Mouse (Mus musculus): Measurements from ENCODE around the gene Nfs1. TPM values are rescaled to one million over a fixed set of nuclear protein-coding genes. Genes with fewer than 3 reads are reported as not detected.
"Not testable (repeated sequence)": the region's sequence is repeated elsewhere in the genome, so short reads cannot be mapped to it uniquely, and the experiment has no call there.

Nfs1 gene
- polyA plus RNA-seq, 1 experiment from 2014 or later: 31.5 TPM

GRCm38 (mm10) chr2:156134161-156134560 lies 9.8 kb downstream of the Nfs1 start:
- no peak overlapping the region for H3K27ac ChIP-seq
- 92% methylated on average over 5 of the region's 5 CpGs for WGBS
- peaks cover 7% of the 10 kb centered on the region for H3K36me3 ChIP-seq (replicated peaks)
- H3K4me1 ChIP-seq: no peaks in the 10 kb centered on the region
- ATAC-seq (ENCODE audit: low FRiP score): no peak
- H3K4me2 ChIP-seq: no peak overlapping the region
- no peak overlapping the region for H3K9ac ChIP-seq
- no peaks in the 10 kb centered on the region for H3K9me3 ChIP-seq
- H3K4me3 ChIP-seq (replicated peaks): no peak overlapping the region
- H3K27me3 ChIP-seq: no peaks in the 10 kb centered on the region

- Histone ChIP-seq H3K4me1 (no peaks in the 10 kb centered on the region), H3K36me3 (replicated peaks) (peaks cover 30% of the 10 kb centered on the region), H3K27ac (no peak within 1 kb of the TSS), H3K4me2 (no peak within 1 kb of the TSS), H3K9me3 (no peaks in the 10 kb centered on the region), H3K27me3 (no peaks in the 10 kb centered on the region), H3K4me3 (replicated peaks) (no peak within 1 kb of the TSS), H3K9ac (no peak within 1 kb of the TSS)
- 96% methylated on average over 5 of the region's 5 CpGs for WGBS
- no peak for ATAC-seq (ENCODE audit: low FRiP score)
Observed at GRCm38 (mm10) chr2:156126992-156127391, 17.0 kb downstream of the Nfs1 start, which contains the start of gene Gm28036. Gene Gm28036, minus strand, starts transcription at chr2:156127092.

- no peak overlapping the region for H3K4me2 ChIP-seq
- ATAC-seq (ENCODE audit: low FRiP score): no peak
- 94% methylated on average over 5 of the region's 5 CpGs for whole genome bisulfite sequencing
- no peak overlapping the region for H3K27ac ChIP-seq
- no peaks in the 10 kb centered on the region for H3K4me1 ChIP-seq
- H3K4me3 ChIP-seq (replicated peaks): no peak overlapping the region
- no peak overlapping the region for H3K9ac ChIP-seq
- no peaks in the 10 kb centered on the region for H3K27me3 ChIP-seq
- H3K9me3 ChIP-seq: no peaks in the 10 kb centered on the region
- peaks cover 30% of the 10 kb centered on the region for H3K36me3 ChIP-seq (replicated peaks)
Observed at GRCm38 (mm10) chr2:156123731-156124130, 20.3 kb downstream of the Nfs1 start.

GRCm38 (mm10) chr2:156119566-156119965 lies 24.4 kb downstream of the Nfs1 start:
- Histone ChIP-seq H3K4me1 (no peaks in the 10 kb centered on the region), H3K27ac (no peak overlapping the region), H3K9ac (no peak overlapping the region), H3K9me3 (no peaks in the 10 kb centered on the region), H3K4me3 (replicated peaks) (no peak overlapping the region), H3K4me2 (no peak overlapping the region), H3K27me3 (no peaks in the 10 kb centered on the region), H3K36me3 (replicated peaks) (peaks cover 9% of the 10 kb centered on the region; the same call in 1 of the 2 replicates)
- ATAC-seq (ENCODE audit: low FRiP score): no peak

GRCm38 (mm10) chr2:156112080-156112423 lies 31.9 kb downstream of the Nfs1 start:
- H3K27me3 ChIP-seq; H3K9me3 ChIP-seq; H3K36me3 ChIP-seq (replicated peaks); ATAC-seq (ENCODE audit: low FRiP score): not testable (repeated sequence)
- peaks cover 16% of the 10 kb centered on the region for H3K4me1 ChIP-seq
- peak overlapping the region; percentile 50 for H3K4me2 ChIP-seq
- WGBS: 25% methylated on average over 5 of the region's 5 CpGs
- 0 out of 2 replicates have a peak overlapping the region, but pooled peaks have one; percentile 97 for H3K9ac ChIP-seq
- peak overlapping the region; percentile 93 for H3K27ac ChIP-seq
- peak overlapping the region; percentile 95 for H3K4me3 ChIP-seq (replicated peaks)

- H3K9ac ChIP-seq: peak within 1 kb of the TSS; percentile 97
- peak; percentile 97 for ATAC-seq (ENCODE audit: low FRiP score)
- peak within 1 kb of the TSS; percentile 93 for H3K27ac ChIP-seq
- H3K4me3 ChIP-seq (replicated peaks): peak within 1 kb of the TSS; percentile 95
- no peaks in the 10 kb centered on the region for H3K36me3 ChIP-seq (replicated peaks)
- H3K27me3 ChIP-seq: no peaks in the 10 kb centered on the region
- peak within 1 kb of the TSS; percentile 63 for H3K4me2 ChIP-seq
- H3K4me1 ChIP-seq: peaks cover 16% of the 10 kb centered on the region
- H3K9me3 ChIP-seq: no peaks in the 10 kb centered on the region
- 1% methylated on average over 72 of the region's 74 CpGs for WGBS
Observed at GRCm38 (mm10) chr2:156111358-156112079, 32.5 kb downstream of the Nfs1 start, which contains the start of the genes Cpne1 and Rbm12. Gene Cpne1, minus strand, starts transcription at chr2:156111965. Gene Rbm12, minus strand, starts transcription at chr2:156111978.

- Histone ChIP-seq H3K27ac (peak overlapping the region; percentile 93), H3K9ac (peak overlapping the region; percentile 97), H3K27me3 (no peaks in the 10 kb centered on the region), H3K9me3 (no peaks in the 10 kb centered on the region), H3K4me2 (peak overlapping the region; percentile 63), H3K36me3 (replicated peaks) (peaks cover 4% of the 10 kb centered on the region), H3K4me1 (peaks cover 16% of the 10 kb centered on the region), H3K4me3 (replicated peaks) (peak overlapping the region; percentile 95)
- ATAC-seq (ENCODE audit: low FRiP score): peak; percentile 75
- 1% methylated on average over 16 of the region's 16 CpGs for WGBS
Observed at GRCm38 (mm10) chr2:156110627-156111357, 33.2 kb downstream of the Nfs1 start.

- no peak for ATAC-seq (ENCODE audit: low FRiP score)
- H3K9ac ChIP-seq: no peak overlapping the region
- H3K4me3 ChIP-seq (replicated peaks): no peak overlapping the region
- WGBS: 89% methylated on average over 5 of the region's 5 CpGs
- no peaks in the 10 kb centered on the region for H3K9me3 ChIP-seq
- H3K4me2 ChIP-seq: no peak overlapping the region
- H3K27ac ChIP-seq: no peak overlapping the region
- H3K27me3 ChIP-seq: no peaks in the 10 kb centered on the region
- H3K4me1 ChIP-seq: peaks cover 32% of the 10 kb centered on the region
- peaks cover 31% of the 10 kb centered on the region for H3K36me3 ChIP-seq (replicated peaks)
Observed at GRCm38 (mm10) chr2:156091926-156092325, 52.1 kb downstream of the Nfs1 start.

GRCm38 (mm10) chr2:156089799-156090198 lies 54.2 kb downstream of the Nfs1 start:
- H3K27ac ChIP-seq: peak overlapping the region; percentile 36
- H3K9ac ChIP-seq: no peak overlapping the region
- H3K9me3 ChIP-seq: no peaks in the 10 kb centered on the region
- H3K27me3 ChIP-seq: no peaks in the 10 kb centered on the region
- H3K36me3 ChIP-seq (replicated peaks): peaks cover 11% of the 10 kb centered on the region; the same call in 1 of the 2 replicates
- peak; percentile 44 for ATAC-seq (ENCODE audit: low FRiP score)
- no peak overlapping the region for H3K4me3 ChIP-seq (replicated peaks)
- H3K4me1 ChIP-seq: peaks cover 32% of the 10 kb centered on the region
- 32% methylated on average over 1 of the region's 1 CpGs for WGBS
- no peak overlapping the region for H3K4me2 ChIP-seq

GRCm38 (mm10) chr2:156087391-156088110 lies 56.4 kb downstream of the Nfs1 start:
- ATAC-seq (ENCODE audit: low FRiP score): no peak
- Histone ChIP-seq H3K4me3 (replicated peaks) (no peak overlapping the region), H3K9me3 (no peaks in the 10 kb centered on the region), H3K27ac (no peak overlapping the region), H3K9ac (no peak overlapping the region), H3K36me3 (replicated peaks) (peaks cover 11% of the 10 kb centered on the region; the same call in 1 of the 2 replicates), H3K4me1 (peaks cover 32% of the 10 kb centered on the region), H3K4me2 (no peak overlapping the region), H3K27me3 (no peaks in the 10 kb centered on the region)
- 89% methylated on average over 7 of the region's 7 CpGs for whole genome bisulfite sequencing

- Histone ChIP-seq H3K27me3 (no peaks in the 10 kb centered on the region), H3K36me3 (replicated peaks) (peaks cover 6% of the 10 kb centered on the region; the same call in 1 of the 2 replicates), H3K4me1 (peaks cover 13% of the 10 kb centered on the region), H3K9me3 (no peaks in the 10 kb centered on the region), H3K27ac (no peak overlapping the region), H3K9ac (no peak overlapping the region), H3K4me3 (replicated peaks) (no peak overlapping the region), H3K4me2 (no peak overlapping the region)
- WGBS: 88% methylated on average over 3 of the region's 3 CpGs
- no peak for ATAC-seq (ENCODE audit: low FRiP score)
Observed at GRCm38 (mm10) chr2:156084541-156084940, 59.4 kb downstream of the Nfs1 start.

- no peak overlapping the region for H3K4me2 ChIP-seq
- H3K9ac ChIP-seq: no peak overlapping the region
- peaks cover 11% of the 10 kb centered on the region; the same call in 1 of the 2 replicates for H3K4me1 ChIP-seq
- no peaks in the 10 kb centered on the region for H3K9me3 ChIP-seq
- no peak for ATAC-seq (ENCODE audit: low FRiP score)
- peaks cover 40% of the 10 kb centered on the region for H3K36me3 ChIP-seq (replicated peaks)
- 89% methylated on average over 7 of the region's 7 CpGs for WGBS
- no peak overlapping the region for H3K4me3 ChIP-seq (replicated peaks)
- H3K27me3 ChIP-seq: no peaks in the 10 kb centered on the region
- no peak overlapping the region for H3K27ac ChIP-seq
Observed at GRCm38 (mm10) chr2:156080391-156080790, 63.6 kb downstream of the Nfs1 start.

Data from forebrain, embryonic 12.5 days (tissue).